Mouse (Mus musculus): ENCODE results near the gene Hspa1a.
"Not testable (repeated sequence)": the region's sequence is repeated elsewhere in the genome, so short reads cannot be mapped to it uniquely, and the experiment has no call there.

DNA sequence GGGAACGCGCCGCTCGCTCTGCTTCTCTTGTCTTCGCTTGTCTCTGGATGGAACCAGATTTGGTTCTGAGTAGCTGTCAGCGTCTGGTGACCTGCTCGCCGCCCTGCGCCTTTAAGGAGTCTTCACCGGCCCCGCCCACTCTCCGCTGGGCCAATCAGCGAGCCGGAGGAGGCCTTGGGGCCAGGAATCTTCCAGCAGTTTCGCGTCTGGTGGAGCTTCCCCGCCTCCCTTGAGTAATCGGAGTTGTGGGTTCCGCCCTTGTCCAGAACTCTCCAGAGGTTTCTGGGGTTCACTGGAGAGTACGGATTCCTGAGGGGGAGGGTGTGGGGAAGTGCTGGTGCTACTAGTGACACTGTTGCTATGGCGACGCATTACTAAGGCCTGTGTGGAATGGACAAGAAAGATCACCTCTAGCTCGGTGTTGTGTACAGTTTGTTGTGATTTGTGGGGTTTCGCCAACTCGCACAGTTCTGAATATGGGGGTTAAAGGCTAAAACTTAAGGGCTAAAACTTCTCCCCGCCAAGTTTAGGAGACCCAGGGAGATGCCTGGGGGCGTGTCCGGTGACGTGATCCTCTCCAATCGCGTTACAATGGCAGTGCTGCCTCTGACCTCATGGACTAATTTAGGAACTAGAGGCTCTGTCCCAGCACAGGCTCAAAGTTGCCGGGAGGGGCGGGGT is at the start of gene Hspa1a, which contains the start of gene Hspa1l:
- not testable (repeated sequence) for TF ChIP-seq GATA1 (IDR thresholded peaks at IDR 0.05; ENCODE audit: borderline replicate concordance, low read length); FLI1 (IDR thresholded peaks at IDR 0.05; ENCODE audit: low read length)

Data from megakaryocyte, embryonic 14.5 days (primary cell).